Mouse (Mus musculus): ENCODE measurements around the gene Tbcd.

DNA sequence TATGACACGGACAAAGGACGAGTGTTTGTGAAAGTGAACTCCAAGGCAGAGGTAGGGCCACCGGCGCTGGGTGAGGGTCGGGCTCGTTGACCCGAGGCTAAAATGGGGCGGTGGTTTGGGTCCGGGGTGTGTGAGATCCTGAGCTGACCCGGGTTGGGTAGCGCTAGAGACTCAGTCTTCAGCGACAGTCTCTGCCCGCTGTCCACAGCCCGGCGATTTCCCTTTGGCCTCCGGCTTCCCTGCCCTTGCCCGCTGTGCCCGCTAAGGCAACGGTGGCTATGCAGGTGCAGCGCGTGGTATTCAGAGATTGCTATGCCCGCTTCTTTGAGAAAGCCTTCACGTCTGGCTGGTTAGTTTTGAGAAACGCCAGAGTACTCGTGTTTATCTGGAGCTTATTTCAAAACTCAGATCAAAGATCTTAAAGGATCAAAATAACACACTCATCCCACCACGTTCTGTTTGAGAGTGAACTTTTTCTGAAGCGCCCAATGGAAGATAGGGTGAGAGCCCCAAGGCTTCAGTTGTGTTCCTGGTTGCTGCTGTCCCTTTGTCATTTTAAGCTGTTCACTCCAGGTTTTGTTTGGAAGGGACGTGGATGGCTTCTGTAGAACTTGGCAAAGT lies 30.1 kb upstream of the Tbcd start:
- TF ChIP-seq ZKSCAN1 (IDR thresholded peaks at IDR 0.05; ENCODE audit: borderline replicate concordance, low read depth, low read length) = no peak
- TF ChIP-seq ETS1 (conservative IDR thresholded peaks at IDR 0.05; ENCODE audit: low read depth, low read length) = no peak
- TF ChIP-seq ZNF384 (IDR thresholded peaks at IDR 0.05; ENCODE audit: low read depth, low read length) = no peak
- TF ChIP-seq POLR2AphosphoS2 (IDR thresholded peaks at IDR 0.05; ENCODE audit: low read depth, low read length) = no peak
- TF ChIP-seq ELF1 (IDR thresholded peaks at IDR 0.05; ENCODE audit: low read depth, low read length) = no peak
- no peak for TF ChIP-seq EP300 (IDR thresholded peaks at IDR 0.05; ENCODE audit: low read length)
- TF ChIP-seq MXI1 (IDR thresholded peaks at IDR 0.05; ENCODE audit: low read depth, low read length) = no peak

All from CH12.LX (cell line).